Mouse (Mus musculus) adrenal gland, adult 18-20 months (tissue): ENCODE measurements at regions not wholly inside any gene's neighbourhood (a gene's known extent, or its start where the extent isn't known, plus 50 kb on each side); places are given as distances from the start of the nearest gene placed in this dataset.

Experiments used
- DNase-seq, 2 experiments: peaks; one replicate each; pipeline ENCODE4 v3.0.0; 2021 to 2022; ENCODE audit warnings: low spot score in 2 of 2

GRCm38 (mm10) chr6:100971462-100971955, 138.1 kb downstream of the Ppp4r2 start:
- DNase-seq = no peak

GRCm38 (mm10) chr6:100973366-100974090, 140.1 kb downstream of the Ppp4r2 start:
- no peak for DNase-seq

- DNase-seq = no peak
Measured at GRCm38 (mm10) chr6:100974716-100975115, 141.3 kb downstream of the Ppp4r2 start.

DNA sequence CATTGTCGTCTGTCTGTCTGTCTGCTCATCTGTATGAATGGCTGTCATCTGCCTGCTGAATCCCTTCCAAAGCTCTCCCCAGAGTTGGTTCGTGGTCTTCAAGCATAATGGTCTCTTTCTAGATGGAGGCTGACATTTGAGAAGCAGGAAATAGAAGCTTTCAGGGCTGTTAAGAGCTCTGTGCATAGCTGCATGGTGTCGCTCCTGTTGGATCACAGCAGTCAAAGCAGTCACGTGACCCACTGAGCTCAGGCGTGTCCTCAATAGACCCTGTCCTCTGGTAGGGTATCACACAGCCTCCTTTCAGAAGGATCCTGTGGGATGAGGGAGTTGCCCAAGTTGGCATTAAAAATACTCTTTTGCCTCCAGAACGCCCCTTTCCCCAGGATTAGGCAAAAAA, 142.4 kb downstream of the Ppp4r2 start:
- no peak for DNase-seq

DNA sequence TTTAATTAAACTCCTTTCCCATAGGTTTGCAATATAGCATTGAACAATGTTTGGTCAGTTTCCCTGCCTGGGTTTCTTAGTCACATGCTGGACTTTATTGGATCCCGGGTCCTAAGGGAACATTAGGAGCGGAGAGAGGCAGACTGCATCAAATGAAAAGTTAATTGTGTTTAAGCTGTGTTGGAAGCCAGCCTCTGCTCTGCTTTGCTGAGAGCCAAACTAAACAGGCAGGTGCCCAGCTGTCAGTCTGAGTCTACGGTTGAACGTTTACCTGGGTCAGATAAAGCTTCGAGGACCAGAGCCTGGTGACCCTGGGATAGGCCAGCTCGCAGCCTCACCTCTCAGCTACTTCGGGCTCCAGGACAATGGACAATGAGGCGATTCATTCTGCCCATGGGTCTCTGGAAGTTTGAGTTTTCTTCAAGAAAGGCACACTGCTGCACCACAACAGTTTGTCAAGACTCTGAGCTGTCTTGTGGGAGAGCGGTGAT, 143.8 kb downstream of the Ppp4r2 start:
- DNase-seq = no peak

DNA sequence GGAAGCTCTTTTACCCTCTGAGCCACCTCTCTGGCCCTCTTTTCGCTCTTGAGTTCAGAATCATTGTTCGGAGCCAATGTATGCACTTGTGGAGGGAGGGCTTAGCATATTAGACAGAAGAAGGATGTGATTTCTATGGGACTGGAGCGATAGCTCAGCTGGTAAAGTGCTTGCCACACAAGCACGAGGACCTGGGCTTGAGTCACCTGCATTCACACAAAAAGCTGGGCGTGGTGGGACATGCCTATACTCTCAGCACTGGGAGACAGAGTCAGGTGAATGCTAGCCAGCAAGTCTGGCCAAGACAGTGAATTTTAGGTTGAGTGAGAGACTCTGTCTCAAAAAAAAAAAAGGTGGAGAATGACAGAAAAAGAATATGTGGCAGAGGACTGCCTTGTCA, 144.7 kb downstream of the Ppp4r2 start:
- no peak for DNase-seq

DNA sequence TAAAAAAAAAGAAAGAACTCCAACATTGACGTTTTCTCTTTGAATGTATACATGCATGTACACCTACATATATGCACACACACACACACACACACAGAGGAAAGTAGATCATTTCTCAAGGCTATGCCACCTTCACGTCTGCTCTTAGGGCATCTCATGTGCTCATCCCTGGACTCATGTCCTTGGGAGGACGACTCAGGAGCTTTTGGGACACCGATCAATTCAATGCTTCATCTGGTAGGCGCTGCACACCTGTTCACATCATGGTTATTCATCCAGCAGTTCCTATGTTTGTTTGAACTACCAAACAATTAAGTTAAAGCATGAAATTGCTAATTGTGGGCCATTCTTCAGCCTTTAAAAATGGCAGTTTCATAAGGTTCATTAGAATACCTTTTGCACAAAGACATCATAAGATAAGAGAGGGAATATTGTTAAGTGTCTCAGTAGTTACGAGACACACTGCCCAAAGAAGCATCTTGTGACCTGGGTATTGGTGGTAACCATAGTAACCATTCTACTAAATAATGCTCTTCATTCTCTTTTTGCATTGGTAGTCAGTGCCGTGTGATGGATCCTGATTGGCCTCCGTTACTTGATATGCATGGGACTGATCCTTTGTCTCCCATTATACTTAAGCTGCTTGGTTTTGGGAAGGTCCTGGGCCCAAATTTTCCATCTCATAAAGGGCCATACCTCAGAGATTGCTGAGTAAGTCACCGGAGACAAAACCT, 145.5 kb downstream of the Ppp4r2 start:
- no peak for DNase-seq

DNA sequence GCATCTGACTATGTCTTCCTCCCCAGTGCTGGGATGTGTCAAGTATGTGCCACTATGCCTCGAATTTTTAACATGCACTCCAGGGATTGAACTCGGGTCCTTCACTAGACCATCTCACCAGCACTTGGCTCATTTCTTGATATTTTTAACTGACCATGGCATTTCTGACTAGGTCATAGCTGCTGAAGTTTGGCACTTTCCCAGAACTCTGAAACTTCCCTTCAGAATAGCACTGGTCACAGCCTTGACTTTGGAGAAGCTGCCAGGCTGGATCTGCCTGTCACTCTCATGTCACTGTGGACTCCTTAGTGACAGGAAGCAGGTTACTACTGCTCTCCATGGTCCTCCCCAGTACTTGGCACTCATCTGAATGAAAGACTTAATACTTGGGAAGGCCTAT, 146.7 kb downstream of the Ppp4r2 start:
- peak in 1 of 2 experiments; percentile 5 for DNase-seq

- no peak for DNase-seq
Measured at GRCm38 (mm10) chr6:100984861-100985260, 151.4 kb downstream of the Ppp4r2 start.

- no peak for DNase-seq
Measured at GRCm38 (mm10) chr6:100985334-100985937, 152.0 kb downstream of the Ppp4r2 start.

DNA sequence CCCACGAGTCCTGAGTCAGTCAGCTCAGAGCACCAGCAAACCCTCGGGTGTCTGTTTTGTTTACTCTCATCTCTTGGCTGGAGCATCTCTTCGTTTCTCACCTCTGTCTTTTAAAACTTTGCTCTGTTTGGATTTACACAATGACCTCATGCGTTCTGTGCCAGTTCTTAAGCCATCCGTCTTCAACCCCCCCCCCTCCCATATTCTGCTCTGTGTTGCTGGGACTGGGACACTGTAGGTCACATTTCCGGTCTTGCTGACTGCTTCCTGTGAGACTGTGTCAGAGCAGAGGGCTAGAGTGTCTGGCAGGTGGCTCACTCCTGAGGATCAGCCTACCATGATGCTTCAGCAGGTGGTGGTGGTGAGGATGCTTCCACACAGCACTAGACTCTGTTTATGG, 155.1 kb downstream of the Ppp4r2 start:
- no peak for DNase-seq

DNA sequence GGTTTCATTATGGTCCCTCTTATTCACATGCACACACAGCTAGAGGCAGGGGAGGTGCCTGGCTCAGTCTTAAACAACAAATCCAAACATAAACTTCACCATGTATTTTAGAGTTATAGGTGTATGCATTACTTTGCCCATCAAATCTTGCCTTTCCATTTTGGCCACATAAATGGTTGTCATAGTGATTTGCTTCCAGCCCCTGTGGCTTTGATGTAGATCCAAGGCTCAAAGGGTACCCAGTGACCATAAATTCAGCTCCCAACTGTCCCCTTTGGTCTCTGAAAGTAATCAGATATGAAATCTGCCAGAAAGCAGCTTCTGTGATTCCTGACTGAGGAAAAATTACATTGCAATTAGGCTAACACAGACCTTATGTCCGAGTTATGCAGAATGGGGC, 160.0 kb downstream of the Ppp4r2 start:
- DNase-seq = no peak

GRCm38 (mm10) chr6:100995874-100996560, 162.6 kb downstream of the Ppp4r2 start:
- DNase-seq = no peak

DNA sequence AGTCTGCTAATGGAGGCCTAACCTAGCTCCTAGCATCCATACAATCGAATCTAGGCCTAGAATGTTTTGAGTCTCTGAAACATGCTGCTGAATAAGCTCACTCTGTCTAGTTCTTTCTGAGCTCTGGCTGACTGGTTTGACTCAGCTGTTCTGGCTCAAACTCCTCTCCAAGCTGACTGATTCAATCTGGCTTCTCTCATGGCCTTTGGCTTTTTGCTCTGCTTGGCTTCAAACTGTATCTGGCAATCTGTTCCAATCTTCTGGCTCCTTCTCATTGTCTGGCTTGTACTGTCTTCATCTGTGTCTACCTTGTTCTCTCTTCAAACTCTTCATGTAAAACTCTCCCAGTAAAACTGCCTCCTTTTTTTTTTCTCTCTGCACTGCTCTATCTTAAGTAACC, 164.9 kb downstream of the Ppp4r2 start:
- no peak for DNase-seq

GRCm38 (mm10) chr6:101003901-101004300, 170.5 kb downstream of the Ppp4r2 start:
- no peak for DNase-seq

- no peak for DNase-seq
Measured at GRCm38 (mm10) chr6:101021650-101022049, 188.2 kb downstream of the Ppp4r2 start.

GRCm38 (mm10) chr6:101025816-101026215, 192.4 kb downstream of the Ppp4r2 start:
- DNase-seq = no peak

DNA sequence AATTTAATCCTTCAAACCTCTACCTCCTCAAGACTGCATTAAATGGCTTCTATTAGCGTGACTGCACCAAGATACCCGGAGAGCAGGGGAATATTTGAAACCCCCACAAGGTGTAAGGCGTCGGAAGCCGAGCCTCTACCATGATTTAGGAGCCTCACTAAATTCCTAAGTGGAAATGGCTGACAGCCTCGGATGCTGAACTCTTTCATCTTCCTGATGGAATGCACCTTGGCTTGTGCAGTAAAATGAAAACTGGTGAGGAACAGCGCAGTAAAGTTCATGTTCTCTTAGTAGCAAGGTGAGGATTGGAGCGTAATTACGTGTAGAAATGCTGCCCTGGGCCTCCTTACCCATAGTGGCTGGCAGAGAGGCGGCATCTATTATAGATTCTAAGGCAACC, 194.0 kb downstream of the Ppp4r2 start:
- no peak for DNase-seq

GRCm38 (mm10) chr6:101029436-101029835, 196.0 kb downstream of the Ppp4r2 start:
- no peak for DNase-seq

GRCm38 (mm10) chr6:101030451-101031125, 197.2 kb downstream of the Ppp4r2 start:
- no peak for DNase-seq

GRCm38 (mm10) chr6:101046755-101047154, 213.3 kb downstream of the Ppp4r2 start:
- peak in 1 of 2 experiments; percentile 42 for DNase-seq
